Mouse (Mus musculus): ENCODE data around the gene Ube2d3. TPM values are rescaled to one million over a fixed set of nuclear protein-coding genes. Genes with fewer than 3 reads are reported as not detected.

Ube2d3 gene
- total RNA-seq, 1 experiment from 2014 or later = 485 TPM

Other genes starting within 250 kb of the Ube2d3 start
- gene Cenpe, start 225.6 kb upstream of the Ube2d3 start, total RNA-seq (2017) = 103 TPM in 2 replicates
- gene Bdh2, start 156.9 kb upstream of the Ube2d3 start, total RNA-seq (2017) = 1.4 TPM in 1 of 2 replicates, not detected in the other
- gene Slc9b2, start 130.4 kb upstream of the Ube2d3 start, total RNA-seq (2017) = 0.41 TPM in 1 of 2 replicates, not detected in the other
- gene Slc9b1, start 90.1 kb upstream of the Ube2d3 start, total RNA-seq (2017) = not detected in 2 replicates
- gene Cisd2, start 14.2 kb upstream of the Ube2d3 start, total RNA-seq (2017) = 37.4 and 56.9 TPM in 2 replicates
- 22.7 and 31.2 TPM in 2 replicates for gene Manba, start 47.5 kb downstream of the Ube2d3 start, total RNA-seq (2017)